Mouse (Mus musculus): ENCODE data around the gene Fndc8. TPM values are rescaled to one million over a fixed set of nuclear protein-coding genes. Genes with fewer than 3 reads are reported as not detected.

Fndc8 gene
- total RNA-seq (2014; rRNA removed), result not detected in 2 replicates
- 0.13 TPM in 1 of 2 replicates, not detected in the other for polyA plus RNA-seq (2015; fragmentation: Nextera tagmentation; extraction: Ambion mirVana)

- TF ChIP-seq CTCF (IDR thresholded peaks at IDR 0.05; ENCODE audit: low read depth), result no peak
- no peaks in the 10 kb centered on the region for H3K36me3 ChIP-seq (ENCODE audit: insufficient read depth, low read length)
- H3K27ac ChIP-seq, result no peak within 1 kb of the TSS
- H3K9me3 ChIP-seq (ENCODE audit: low read length), result no peaks in the 10 kb centered on the region
- DNase-seq (ENCODE audit: low spot score), result no peak
- H3K4me3 ChIP-seq (ENCODE audit: low read length), result no peak within 1 kb of the TSS
- ATAC-seq, result no peak
- no peak within 1 kb of the TSS for H3K9ac ChIP-seq (replicated peaks; ENCODE audit: low read length)
- peaks cover 11% of the 10 kb centered on the region; the same call in 1 of the 2 replicates for H3K27me3 ChIP-seq (ENCODE audit: insufficient read depth, low read length)
- no peak within 1 kb of the TSS for H3K4me2 ChIP-seq (ENCODE audit: low read depth, low read length)
- WGBS, result 66% methylated on average over 7 of the region's 7 CpGs
- peaks cover 6% of the 10 kb centered on the region; the same call in 1 of the 2 replicates for H3K4me1 ChIP-seq (ENCODE audit: insufficient read depth, low read length)
Observed at GRCm38 (mm10) chr11:82891936-82892335, at the start of gene Fndc8. TSS of gene Fndc8 (plus strand) at chr11:82892124.

- WGBS, result 65% methylated on average over 11 of the region's 11 CpGs
- Histone ChIP-seq H3K27ac (peak overlapping the region; percentile 48; the same call in 1 of the 2 replicates), H3K36me3 (ENCODE audit: insufficient read depth, low read length) (no peaks in the 10 kb centered on the region), H3K4me2 (ENCODE audit: low read depth, low read length) (0 out of 2 replicates have a peak overlapping the region, but pooled peaks have one; percentile 47), H3K4me3 (ENCODE audit: low read length) (no peak overlapping the region), H3K9me3 (ENCODE audit: low read length) (no peaks in the 10 kb centered on the region), H3K4me1 (ENCODE audit: insufficient read depth, low read length) (no peaks in the 10 kb centered on the region), H3K27me3 (ENCODE audit: insufficient read depth, low read length) (no peaks in the 10 kb centered on the region), H3K9ac (replicated peaks; ENCODE audit: low read length) (no peak overlapping the region)
- no peak for TF ChIP-seq CTCF (IDR thresholded peaks at IDR 0.05; ENCODE audit: low read depth)
- DNase-seq (ENCODE audit: low spot score), result no peak
- no peak for ATAC-seq
Observed at GRCm38 (mm10) chr11:82844771-82845414, 47.0 kb upstream of the Fndc8 start.

DNA sequence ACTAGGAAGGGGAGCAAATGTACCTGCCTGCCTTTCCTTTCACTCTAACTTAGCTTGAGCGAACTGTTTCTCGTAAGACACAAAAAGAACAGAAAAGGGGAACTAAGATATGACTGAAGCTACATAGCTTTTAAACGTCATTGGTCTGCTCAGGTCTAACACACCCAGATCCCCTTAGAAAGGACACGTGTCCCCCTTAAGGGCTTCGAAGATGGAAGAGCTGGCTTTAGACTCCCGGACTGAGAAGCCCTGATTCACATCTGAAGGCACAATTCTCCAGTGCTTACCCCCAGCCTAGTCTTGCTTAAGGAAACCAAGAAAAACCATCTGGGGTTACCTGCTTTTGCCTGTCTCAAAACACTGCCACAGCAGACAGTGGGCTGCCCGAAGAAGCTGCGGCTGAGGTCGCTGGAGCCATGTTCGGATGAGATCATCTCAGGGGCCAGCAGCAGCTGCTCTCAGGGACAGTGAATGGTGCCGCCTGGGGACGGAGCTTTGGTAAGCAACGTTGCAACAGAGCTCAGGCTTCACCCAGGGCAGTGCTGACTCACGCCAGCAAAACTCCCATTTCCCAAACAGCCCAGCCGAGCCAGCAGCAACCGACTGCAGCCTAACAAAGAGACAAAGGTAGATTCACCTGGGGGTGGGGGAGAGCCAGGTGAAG, 46.4 kb upstream of the Fndc8 start:
- Histone ChIP-seq H3K27me3 (ENCODE audit: insufficient read depth, low read length) (no peaks in the 10 kb centered on the region), H3K27ac (peak overlapping the region; percentile 48; the same call in 1 of the 2 replicates), H3K4me2 (ENCODE audit: low read depth, low read length) (peak overlapping the region; percentile 47), H3K36me3 (ENCODE audit: insufficient read depth, low read length) (no peaks in the 10 kb centered on the region), H3K9ac (replicated peaks; ENCODE audit: low read length) (peak overlapping the region; percentile 40; the same call in 1 of the 2 replicates), H3K9me3 (ENCODE audit: low read length) (no peaks in the 10 kb centered on the region), H3K4me3 (ENCODE audit: low read length) (peak overlapping the region; percentile 13; the same call in 1 of the 2 replicates), H3K4me1 (ENCODE audit: insufficient read depth, low read length) (no peaks in the 10 kb centered on the region)
- DNase-seq (ENCODE audit: low spot score) (peak; percentile 76), ATAC-seq (peak; percentile 88)
- TF ChIP-seq CTCF (IDR thresholded peaks at IDR 0.05; ENCODE audit: low read depth), result peak; percentile 43
- 26% methylated on average over 16 of the region's 16 CpGs for WGBS

DNA sequence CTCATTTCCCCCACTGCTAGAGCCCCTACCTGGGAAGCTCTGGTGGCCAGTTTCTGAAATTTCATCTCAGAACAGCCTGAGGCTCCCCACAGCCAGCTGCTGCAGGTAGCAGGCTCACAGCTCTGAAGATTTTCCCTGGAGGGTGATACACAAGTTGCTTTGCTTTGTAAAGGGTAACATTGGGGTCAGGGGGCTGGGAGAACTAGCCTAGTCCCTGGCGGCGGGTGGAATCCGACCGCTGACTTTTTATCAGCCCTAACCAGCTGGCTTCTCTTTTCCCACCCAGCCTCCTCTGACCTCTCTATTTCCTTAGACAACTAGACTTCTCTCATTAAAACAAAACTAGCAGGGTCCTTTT, 45.9 kb upstream of the Fndc8 start:
- peak overlapping the region; percentile 13; the same call in 1 of the 2 replicates for H3K4me3 ChIP-seq (ENCODE audit: low read length)
- DNase-seq (ENCODE audit: low spot score) (no peak), ATAC-seq (peak; percentile 64; the same call in 1 of the 2 replicates)
- no peaks in the 10 kb centered on the region for H3K36me3 ChIP-seq (ENCODE audit: insufficient read depth, low read length)
- H3K4me2 ChIP-seq (ENCODE audit: low read depth, low read length), result peak overlapping the region; percentile 47
- no peak for TF ChIP-seq CTCF (IDR thresholded peaks at IDR 0.05; ENCODE audit: low read depth)
- H3K27ac ChIP-seq, result peak overlapping the region; percentile 48; the same call in 1 of the 2 replicates
- no peaks in the 10 kb centered on the region for H3K27me3 ChIP-seq (ENCODE audit: insufficient read depth, low read length)
- WGBS, result 38% methylated on average over 4 of the region's 4 CpGs
- peak overlapping the region; percentile 40; the same call in 1 of the 2 replicates for H3K9ac ChIP-seq (replicated peaks; ENCODE audit: low read length)
- no peaks in the 10 kb centered on the region for H3K9me3 ChIP-seq (ENCODE audit: low read length)
- H3K4me1 ChIP-seq (ENCODE audit: insufficient read depth, low read length), result no peaks in the 10 kb centered on the region

- ATAC-seq, result no peak
- H3K4me2 ChIP-seq (ENCODE audit: low read depth, low read length), result no peak overlapping the region
Observed at GRCm38 (mm10) chr11:82846938-82847337, 45.0 kb upstream of the Fndc8 start.

GRCm38 (mm10) chr11:82847571-82848000, 44.3 kb upstream of the Fndc8 start:
- DNase-seq (ENCODE audit: low spot score) (no peak), ATAC-seq (no peak)
- H3K9ac ChIP-seq (replicated peaks; ENCODE audit: low read length), result no peak overlapping the region
- no peaks in the 10 kb centered on the region for H3K36me3 ChIP-seq (ENCODE audit: insufficient read depth, low read length)
- WGBS, result 25% methylated on average over 6 of the region's 6 CpGs
- no peak for TF ChIP-seq CTCF (IDR thresholded peaks at IDR 0.05; ENCODE audit: low read depth)
- no peak overlapping the region for H3K4me2 ChIP-seq (ENCODE audit: low read depth, low read length)
- H3K9me3 ChIP-seq (ENCODE audit: low read length), result no peaks in the 10 kb centered on the region
- H3K27me3 ChIP-seq (ENCODE audit: insufficient read depth, low read length), result no peaks in the 10 kb centered on the region
- H3K4me3 ChIP-seq (ENCODE audit: low read length), result no peak overlapping the region
- no peak overlapping the region for H3K27ac ChIP-seq
- no peaks in the 10 kb centered on the region for H3K4me1 ChIP-seq (ENCODE audit: insufficient read depth, low read length)

More at GRCm38 (mm10) chr11:82846938-82847337, 45.0 kb upstream of the Fndc8 start:
- no peak for DNase-seq (ENCODE audit: low spot score)
- no peaks in the 10 kb centered on the region for H3K27me3 ChIP-seq (ENCODE audit: insufficient read depth, low read length)
- WGBS, result 76% methylated on average over 3 of the region's 3 CpGs
- no peak for TF ChIP-seq CTCF (IDR thresholded peaks at IDR 0.05; ENCODE audit: low read depth)
- H3K4me1 ChIP-seq (ENCODE audit: insufficient read depth, low read length), result no peaks in the 10 kb centered on the region
- H3K36me3 ChIP-seq (ENCODE audit: insufficient read depth, low read length), result no peaks in the 10 kb centered on the region
- H3K27ac ChIP-seq, result no peak overlapping the region
- H3K9ac ChIP-seq (replicated peaks; ENCODE audit: low read length), result no peak overlapping the region
- H3K4me3 ChIP-seq (ENCODE audit: low read length), result no peak overlapping the region
- H3K9me3 ChIP-seq (ENCODE audit: low read length), result no peaks in the 10 kb centered on the region
